Mouse (Mus musculus): ENCODE results near the gene Itm2c.

Itm2c gene

DNA sequence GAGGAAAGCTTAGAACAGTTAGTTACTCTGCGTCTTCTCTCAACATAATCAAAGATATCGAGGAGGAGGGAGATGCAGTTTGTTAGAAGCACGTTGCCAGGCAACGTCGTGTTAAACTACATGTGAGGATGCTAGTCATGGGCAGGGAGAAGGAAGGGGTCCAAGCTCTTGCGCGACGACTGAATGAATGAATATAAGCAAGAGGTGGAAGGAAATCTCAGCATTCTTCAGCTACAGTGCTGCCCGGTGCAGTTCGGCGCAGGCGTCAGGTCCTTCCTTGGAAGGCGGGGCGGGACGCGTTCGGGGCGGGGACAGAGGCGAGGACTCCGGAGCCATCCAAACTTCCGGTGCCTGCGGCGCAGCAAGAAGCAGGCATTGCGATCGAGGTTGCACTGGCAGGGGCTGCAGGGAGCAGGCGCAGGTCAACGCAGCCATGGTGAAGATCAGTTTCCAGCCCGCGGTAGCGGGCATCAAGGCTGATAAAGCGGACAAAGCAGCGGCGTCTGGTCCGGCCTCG lies at the start of gene Itm2c:
TSS of gene Itm2c (plus strand) at position 51 of the 517 bp plus-strand sequence.
- DNase-seq (ENCODE audit: low spot score in 2 of 2), result peak; percentile 91 to 93

DNA sequence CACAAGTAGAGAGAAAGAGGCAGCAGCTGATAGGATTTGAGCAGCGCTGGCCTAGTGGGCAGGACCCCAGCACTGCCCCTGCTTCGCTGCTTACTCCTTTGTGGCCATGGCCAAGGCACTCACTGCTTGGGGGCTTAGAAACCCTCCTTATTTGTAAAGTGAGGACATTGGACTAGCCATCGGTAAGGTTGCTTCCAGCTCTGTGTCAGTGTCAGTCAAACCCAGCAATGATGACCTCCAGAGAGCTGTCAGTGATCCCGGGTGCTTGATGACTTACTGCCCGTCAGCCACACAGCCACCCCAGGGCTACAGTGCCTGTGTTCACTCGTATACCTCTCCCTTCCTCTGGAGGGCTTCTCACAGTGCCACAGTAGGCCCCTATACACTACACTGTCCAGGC lies 49.1 kb upstream of the Itm2c start:
- no peak for DNase-seq (ENCODE audit: low spot score in 2 of 2)

DNA sequence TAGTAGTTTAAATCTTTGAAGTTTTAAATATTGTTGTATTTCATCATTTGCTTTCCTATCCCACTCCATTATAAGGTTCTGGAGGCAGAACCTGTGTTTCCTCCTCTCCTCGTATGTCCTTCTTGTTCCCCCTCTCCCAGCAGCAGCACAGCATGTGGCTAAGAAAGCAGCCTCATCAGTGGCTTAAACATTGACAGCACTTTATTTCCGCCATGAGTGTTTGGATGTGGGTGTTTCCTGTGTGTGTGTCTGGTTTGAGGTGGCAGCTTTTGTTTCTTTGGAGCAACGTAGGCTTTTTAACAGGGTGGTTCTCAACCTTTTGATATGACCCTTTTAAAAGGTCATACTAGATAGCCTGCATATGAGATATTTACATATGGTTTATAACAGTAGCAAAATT lies 48.6 kb upstream of the Itm2c start:
- DNase-seq (ENCODE audit: low spot score in 2 of 2), result no peak

DNA sequence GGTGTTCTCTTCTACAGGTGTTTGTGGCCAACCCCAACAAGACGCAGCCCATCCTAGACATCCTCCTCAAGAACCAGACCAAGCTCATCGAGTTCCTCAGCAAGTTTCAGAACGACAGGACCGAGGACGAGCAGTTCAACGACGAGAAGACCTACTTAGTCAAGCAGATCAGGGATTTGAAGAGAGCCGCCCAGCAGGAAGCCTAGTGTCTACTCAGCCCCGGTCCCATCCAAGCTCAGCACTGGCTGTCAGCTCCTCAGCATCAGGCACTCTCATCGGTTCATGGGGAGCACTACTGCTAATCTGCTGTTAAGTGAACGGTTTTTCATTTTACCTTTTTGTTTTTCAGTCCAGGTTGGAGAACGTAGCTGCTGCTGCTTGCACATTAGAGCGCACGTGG lies 45.1 kb upstream of the Itm2c start:
- no peak for DNase-seq (ENCODE audit: low spot score in 2 of 2)

DNA sequence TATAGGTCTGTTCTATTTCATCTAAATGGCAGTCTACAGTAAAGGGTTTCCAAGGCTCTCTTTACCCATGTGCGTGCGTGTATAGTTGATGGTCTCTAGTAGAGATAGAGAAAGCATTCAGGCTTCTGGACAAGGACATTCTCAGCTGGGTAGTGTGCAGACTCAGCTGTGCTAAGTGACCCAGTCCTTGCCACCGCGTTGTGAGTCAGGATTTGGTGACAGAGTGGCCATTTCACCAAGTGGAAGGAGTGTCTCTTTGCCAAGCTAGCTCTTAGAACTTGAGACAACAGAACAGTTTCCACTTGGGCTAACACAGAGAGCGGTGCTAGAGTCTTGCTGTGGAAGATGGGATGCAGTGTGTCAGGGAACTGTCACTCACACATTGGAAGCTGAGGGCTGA lies 43.2 kb upstream of the Itm2c start:
- no peak for DNase-seq (ENCODE audit: low spot score in 2 of 2)

DNA sequence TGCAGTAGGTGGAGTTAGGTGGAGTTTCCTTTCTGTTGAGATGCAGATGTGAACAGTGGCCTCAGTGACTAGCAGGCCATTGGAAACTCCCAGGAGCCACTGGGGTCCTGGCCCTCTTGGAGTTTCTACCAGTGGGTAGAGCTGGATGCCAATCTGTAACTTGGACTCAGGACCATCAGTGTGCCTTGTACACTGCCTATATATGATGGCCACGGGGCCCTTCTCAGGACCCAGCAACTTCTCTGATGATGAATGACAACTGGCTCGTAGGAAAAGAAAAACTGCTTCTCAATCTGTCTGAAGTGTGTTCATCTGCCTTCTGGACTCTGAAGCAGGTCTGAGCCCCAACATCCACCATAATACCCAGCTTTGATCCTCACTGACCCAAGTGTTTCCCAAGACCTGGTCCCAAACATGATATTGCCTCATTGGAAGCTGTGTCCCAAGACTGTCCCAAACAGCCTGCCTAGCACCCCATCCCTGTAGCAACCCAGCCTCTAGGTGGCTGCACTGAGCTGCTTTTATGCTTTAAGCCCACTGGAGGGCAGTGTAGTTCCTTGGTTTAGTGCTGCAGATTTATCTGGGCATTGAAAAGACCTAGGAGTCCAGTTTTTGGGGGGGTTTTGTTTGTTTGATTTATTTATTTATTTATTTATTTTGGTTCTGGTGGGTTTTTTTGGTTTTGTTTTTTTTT lies 40.9 kb upstream of the Itm2c start:
- peak; percentile 65 to 78 for DNase-seq (ENCODE audit: low spot score in 2 of 2)

DNA sequence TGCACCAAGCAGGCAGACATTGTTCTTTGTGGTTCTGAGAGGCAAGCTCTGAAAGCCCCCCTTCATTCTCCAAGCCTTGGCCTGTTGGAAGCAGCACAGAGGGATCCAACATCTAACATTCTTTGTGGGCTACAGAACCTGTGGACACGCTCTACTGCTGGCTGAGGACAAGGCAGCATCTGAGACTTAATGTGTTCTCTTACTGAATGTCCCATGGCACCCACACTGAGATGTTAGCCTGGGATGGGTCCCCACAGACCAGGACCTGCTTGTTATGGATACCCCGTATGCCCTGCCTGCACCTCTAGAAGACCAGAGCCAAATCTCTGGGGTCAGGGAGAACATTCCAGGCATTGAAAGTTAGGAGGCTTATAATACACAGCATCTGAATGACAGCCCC lies 40.2 kb upstream of the Itm2c start:
- no peak for DNase-seq (ENCODE audit: low spot score in 2 of 2)

DNA sequence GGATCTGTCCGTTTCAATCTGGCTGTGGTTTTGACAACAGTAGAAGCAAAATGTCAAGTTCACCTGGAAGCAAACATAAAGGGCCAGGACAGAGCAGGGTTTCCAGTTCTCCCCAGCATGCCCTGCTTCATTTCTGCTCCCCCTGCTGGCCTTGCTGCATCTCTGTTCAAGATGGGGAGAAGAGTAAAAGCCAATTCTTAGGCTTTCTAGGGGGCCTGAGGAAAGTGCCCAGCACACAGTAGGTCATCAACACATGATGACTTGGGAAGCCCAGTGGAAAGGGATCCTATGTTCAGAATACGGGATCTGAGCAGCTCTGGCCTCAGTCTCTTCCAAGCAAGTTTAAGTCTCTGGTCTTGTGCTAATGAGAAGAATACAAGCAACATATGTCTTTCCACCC lies 39.6 kb upstream of the Itm2c start:
- no peak for DNase-seq (ENCODE audit: low spot score in 2 of 2)

DNA sequence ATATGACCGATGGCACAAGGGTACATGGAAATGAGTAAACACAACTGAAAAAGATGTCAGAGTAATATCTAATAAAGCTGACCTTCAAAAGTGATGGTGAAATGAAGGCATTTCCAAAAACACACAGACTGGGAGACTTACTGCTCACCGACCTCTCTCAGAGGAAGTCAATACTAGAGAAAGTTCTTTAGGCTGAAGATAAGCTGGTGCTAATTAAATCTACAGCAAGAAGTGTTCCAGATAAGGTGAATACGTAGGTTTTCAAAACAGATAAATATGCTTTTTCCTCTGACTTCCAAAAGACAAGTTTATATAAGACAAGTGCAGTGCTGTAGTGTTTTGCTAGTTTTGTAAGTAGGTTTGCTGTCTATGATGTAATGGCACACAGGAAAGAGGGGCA lies 37.8 kb upstream of the Itm2c start:
- no peak for DNase-seq (ENCODE audit: low spot score in 2 of 2)

DNA sequence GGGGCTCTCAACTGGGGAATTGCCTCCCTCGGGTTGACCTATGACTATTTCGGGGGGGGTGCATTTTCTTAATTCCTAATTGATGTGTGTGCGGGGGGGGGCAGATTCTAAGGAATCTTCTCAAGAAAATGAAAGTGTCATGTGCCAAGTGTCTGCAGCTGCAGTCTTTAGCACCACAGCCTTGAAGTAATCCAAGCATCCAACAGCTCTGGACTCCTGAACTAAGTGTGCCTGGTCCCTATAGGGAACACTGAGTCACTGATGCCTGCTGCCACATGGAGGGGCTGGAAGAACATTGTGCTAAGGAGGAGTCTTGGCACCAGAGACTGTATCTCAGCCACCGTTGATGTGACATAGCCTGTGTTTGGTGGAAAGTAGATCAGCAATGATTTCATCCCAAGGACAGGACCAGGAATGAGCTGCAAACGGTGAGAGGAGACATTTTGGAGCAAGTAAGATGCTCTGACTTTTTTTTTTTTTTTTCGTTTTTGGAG lies 36.8 kb upstream of the Itm2c start:
- DNase-seq (ENCODE audit: low spot score in 2 of 2), result peak in 1 of 2 experiments; percentile 36

DNA sequence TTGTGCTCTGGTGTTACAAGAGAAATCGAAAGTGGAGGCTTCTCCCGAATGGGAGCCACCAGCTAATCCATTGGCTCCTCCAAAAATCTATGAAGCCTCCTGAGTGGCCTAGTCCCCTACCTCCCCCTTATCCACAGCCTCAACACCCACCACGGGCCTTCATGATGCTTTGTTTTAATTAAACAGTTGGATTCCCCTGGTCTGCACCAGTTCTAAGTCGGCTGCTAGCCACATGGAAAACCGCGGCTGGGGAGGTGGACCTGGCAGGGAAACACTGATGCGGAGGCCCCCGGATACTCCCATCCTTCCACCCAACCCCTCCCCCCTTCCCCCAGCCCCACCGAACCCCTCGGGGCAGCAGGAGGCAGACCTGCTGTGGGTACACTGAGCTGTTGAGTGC lies 29.7 kb upstream of the Itm2c start:
- DNase-seq (ENCODE audit: low spot score in 2 of 2), result no peak

DNA sequence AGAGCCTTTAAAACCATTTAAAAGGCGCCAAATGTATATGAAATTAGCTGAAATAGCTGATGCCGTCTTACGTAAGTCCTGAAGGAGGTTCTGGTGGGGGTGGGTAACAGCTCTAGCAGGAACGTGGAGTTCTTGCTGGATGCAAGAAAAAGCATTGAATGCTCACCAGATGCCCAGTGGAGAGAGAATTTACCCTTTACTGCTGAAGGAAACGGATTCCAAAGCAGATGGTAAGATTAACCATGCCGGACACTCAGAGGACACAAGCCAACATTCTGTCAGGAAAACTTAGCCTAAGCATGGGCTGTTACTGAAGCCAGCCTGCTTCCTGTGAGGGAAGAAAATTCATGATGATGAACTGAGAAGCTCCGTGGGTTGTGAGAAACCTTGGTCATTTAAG lies 24.1 kb upstream of the Itm2c start:
- DNase-seq (ENCODE audit: low spot score in 2 of 2), result peak; percentile 46 to 70

DNA sequence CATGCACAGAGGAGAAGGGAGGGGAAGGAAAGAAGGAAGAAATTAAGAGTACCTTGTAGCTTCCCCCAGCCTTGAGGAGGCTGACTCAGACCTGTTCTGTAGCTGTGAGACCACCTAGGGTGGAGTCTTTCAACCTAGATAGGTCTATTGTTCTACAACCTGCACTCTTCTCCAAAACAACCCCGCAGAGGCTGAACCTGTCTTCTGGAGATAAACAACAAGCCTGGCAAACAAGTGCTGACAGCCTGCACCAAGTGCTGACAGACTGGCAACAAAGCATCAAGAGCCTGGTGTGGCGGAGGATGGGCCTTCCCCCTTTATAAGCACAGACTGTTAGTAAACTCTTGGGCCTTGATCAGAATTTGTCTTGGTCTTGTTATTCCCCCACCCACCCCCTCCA lies 23.5 kb upstream of the Itm2c start:
- DNase-seq (ENCODE audit: low spot score in 2 of 2), result no peak

DNA sequence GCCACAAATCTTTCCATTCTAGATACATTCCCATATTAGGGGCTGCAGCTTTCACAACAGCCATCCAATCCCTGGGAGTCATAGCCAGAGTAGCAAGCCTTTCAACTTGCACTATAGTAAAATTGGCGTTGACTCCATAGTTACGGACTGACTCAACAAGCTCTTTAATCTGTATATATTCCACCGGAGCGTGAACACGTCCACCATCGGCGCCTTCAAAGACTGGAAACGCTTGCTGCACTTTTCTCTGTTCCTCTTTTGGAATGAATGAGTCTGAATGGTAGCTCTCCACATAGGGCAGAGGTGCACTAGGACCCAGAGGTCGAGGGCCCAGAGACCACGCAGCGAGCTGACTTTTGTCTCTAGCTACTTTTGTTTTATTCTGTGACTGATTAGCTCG lies 12.1 kb upstream of the Itm2c start:
- no peak for DNase-seq (ENCODE audit: low spot score in 2 of 2)

DNA sequence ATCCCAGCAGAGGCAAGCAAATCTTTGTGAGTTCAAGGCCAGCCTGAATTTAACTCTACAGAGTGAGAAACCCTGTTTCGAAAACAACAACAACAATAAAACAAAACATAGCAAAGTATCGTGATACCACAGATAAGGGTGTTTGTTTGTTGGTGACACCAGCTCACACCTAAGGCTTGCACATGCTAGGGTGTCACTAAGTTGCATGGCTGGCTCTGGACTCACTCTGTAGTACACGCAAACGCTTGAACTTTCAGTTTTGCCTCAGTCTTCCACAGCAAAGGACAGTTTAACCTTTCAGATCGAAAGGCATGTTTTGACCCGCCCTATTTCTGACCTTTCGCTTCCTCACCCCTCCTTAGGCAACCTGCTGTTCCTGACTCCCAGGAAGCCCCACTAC lies 6.9 kb upstream of the Itm2c start:
- no peak for DNase-seq (ENCODE audit: low spot score in 2 of 2)

DNA sequence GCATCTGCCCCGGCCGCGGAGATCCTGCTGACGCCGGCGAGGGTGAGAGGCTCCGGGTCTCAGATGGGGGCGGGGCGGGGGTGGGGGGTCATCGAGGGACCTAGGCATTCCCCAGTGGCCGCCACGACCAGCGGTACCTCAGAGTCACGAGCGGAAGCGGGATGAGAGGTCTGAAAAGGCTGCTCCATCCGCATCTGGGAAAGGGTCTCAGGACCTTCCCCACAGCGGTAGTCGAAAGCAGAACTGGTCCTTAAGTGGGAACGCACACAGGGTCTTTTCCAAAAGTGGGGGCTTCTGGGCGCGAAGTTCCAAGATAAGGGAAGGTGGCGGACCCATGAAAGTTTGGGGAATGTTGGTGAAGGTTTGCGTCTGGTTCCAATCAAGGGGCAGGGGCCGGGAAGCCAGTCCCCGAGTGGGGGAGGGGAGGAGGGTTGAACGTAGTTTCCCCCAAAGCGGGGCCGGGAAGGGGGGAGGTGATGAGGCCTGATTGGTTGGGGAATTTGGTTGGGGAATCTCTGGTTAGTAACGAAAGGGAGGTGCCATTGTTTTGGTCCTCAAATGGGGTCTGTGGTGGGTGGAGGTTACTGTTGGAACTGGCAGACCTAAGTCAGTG lies 773 bp downstream of the Itm2c start:
- DNase-seq (ENCODE audit: low spot score in 2 of 2), result peak in 1 of 2 experiments; percentile 43

DNA sequence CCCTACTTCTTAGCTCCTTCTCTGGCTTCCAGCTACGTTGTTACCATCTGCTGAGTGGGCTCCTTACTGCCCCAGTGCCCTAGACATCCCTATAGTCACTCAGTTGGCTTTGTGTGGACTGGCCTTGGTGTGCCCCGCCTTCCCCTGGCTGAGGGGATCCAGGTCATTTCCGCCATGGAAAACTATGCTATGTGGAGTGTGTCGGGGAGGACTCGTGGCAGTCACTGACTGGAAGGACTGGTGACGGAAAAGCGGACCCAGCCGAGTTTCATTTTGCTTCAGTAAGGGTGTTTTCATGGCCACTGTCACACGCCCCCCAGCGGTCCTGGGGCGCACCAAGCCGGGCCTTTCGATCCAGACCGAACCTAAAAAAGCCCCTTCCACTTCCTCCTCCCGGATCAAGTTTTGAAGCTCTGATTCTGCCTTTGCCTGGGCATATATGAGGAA lies 1.3 kb downstream of the Itm2c start:
- peak in 1 of 2 experiments; percentile 70 for DNase-seq (ENCODE audit: low spot score in 2 of 2)

DNA sequence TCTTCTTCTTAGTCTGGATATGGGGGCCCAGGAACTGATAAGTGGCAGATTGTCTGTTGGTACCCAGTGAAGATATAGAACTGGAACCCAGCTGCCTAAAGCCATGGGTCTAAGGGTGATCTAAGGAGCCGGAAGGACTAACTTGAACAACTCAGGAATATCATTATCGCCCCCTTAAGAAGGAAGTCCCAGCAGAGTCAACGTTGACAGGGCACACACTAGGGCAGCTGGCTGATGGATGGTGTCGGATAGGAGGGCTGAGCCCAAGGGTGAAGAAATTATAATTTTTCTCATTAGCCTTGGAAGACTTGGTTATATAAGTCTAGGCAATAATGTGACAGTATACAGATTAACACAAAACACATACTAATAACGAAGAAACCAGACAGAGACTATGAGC lies 2.0 kb downstream of the Itm2c start:
- no peak for DNase-seq (ENCODE audit: low spot score in 2 of 2)

DNA sequence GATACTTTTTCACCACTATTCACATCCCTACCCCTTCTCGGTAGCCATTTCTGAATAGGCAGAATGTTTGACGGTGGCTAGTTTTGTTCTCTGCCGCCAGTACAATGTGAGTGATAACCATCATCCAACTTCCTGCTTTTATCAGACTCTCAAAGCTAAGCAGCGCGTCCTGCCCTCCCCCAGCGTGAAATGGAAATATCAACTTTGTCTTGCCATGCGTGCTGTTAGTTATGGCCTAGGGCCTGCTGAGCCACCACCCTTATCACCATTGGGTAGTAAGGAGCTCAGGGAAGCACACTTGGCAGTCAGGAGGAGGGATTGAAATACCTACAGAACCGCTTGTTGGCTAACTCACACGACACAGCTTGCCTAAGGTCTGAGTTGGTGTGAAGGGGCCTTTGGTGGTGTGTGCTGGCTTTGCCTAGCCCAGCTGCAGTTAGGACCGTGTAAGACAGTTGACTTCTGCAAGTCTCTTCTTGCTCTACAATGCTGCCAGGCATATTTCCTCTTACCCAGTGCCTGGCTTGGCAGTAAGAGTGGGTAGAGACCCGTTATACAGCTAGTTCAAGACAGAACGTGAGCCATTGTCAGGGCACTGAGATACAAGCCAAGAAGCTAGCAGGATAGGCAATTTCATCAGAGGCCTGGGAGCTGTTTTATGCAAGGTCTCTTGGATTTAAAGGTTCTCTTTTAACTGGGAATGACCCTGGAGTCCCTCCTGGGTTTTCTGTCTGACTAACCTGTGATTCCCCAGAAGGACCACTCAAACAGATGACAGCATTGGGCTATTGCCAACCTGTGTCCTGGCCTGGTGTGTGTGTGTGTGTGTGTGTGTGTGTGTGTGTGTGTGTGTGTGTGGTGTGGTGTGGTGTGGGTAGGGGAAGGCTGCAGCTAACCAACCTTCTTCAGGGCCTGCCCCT lies 3.0 kb downstream of the Itm2c start:
- no peak for DNase-seq (ENCODE audit: low spot score in 2 of 2)

DNA sequence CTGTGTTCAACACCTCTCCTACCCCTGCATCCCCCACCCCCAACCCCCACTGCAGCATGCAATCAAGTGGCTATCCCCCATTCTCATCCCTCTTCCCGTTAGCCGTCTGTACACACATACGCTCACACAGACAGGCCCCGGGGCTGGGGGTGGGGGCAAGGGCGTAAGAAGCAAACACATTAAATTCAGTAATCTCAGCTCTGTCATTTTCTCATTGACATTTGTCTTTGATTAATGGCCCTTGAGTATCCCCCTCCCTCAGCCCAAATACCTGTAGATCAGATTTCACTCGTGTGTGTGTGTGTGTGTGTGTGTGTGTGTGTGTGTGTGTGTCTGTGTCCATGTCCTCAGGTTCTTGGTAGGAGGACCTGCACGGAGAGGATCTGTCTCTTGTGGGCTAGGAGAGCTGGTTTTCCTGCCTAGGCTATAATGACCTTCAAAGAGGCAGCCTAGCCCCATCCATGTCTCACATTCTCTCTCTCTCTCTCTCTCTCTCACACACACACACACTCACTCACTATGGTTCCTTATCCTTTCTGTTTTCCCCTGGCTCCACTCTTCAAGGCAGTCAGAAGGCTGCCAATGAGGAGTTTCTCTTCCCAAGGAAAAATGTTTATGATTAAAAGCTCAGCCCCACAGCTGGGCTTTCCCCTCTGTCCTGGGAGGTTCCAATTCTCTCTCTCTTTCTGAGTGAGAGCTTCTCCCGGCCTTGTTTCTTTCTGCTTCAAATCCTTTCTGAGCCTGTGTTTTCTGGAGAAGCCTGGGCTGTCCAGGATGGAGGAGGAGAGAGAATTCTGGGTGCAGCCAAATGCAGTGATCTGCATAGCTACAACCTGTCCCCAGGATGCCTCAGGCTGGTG lies 4.0 kb downstream of the Itm2c start:
- no peak for DNase-seq (ENCODE audit: low spot score in 2 of 2)

DNA sequence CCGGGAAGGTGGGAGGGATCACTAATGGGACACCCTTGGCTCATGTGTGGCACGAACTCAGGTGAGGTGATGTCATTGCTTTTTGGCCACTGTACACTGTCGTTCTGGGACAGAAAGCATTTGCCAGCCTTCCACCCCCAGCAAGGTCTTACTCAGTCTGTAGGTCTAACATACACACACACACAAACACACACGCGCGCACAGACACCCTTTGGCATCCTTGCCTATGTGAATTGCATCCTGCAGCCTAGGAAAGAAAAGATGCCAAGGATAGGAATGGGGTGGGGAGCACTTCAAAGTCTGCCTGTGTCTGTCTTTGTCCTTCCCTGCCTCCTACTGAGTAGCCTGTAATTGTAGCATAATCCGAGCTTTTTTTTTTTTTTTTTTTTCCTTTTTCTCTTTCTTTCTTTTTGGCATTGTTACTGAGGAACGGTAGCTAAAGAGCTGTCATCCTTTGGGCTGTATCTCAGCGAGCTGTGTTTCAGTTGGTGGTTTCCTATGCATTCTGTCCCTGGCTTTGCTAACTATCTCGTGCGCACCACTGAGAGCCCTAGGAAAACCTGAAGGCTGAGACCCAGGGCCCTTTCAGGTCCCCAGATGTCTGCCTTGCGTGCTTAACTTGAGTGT lies 4.8 kb downstream of the Itm2c start:
- DNase-seq (ENCODE audit: low spot score in 2 of 2), result no peak

All from frontal cortex, postnatal 36 days (tissue).